Mouse (Mus musculus) ES-E14 (cell line): ENCODE data around the gene Stxbp3. TPM values are rescaled to one million over a fixed set of nuclear protein-coding genes. Genes with fewer than 3 reads are reported as not detected.

ENCODE experiments used
- DNase-seq: peaks from one replicate; pipeline ENCODE4 v3.0.0-alpha.2; 2013; ENCODE audit warnings: low read depth, low spot score
- H3K27ac ChIP-seq: 2 replicates; pipeline ENCODE4 v1.5.1; 2012; ENCODE audit warnings: low read depth, mild to moderate bottlenecking, low read length, moderate library complexity, mixed read lengths; ENCODE audit not compliant: poor library complexity, insufficient read depth, severe bottlenecking
- H3K36me3 ChIP-seq: 2 replicates; pipeline ENCODE4 v1.6.1; 2012; ENCODE audit warnings: mild to moderate bottlenecking, low read length, moderate library complexity, mixed read lengths; ENCODE audit not compliant: control insufficient read depth, poor library complexity, insufficient read depth, severe bottlenecking
- H3K4me1 ChIP-seq, 2 experiments: fragments of 150-350 bp in 1 of 2; sonication (generic) in 1 of 2; 2 replicates each; pipeline ENCODE4 v1.6.1; 2012; ENCODE audit warnings: low read length in 2 of 2, mild to moderate bottlenecking in 1 of 2, mixed read lengths in 1 of 2; ENCODE audit not compliant: control insufficient read depth in 2 of 2, insufficient read depth in 2 of 2, poor library complexity in 1 of 2
- H3K4me3 ChIP-seq, 2 experiments: fragments of 150-350 bp in 1 of 2; sonication (generic) in 1 of 2; 2 replicates each; pipeline ENCODE4 v1.5.1; 2012; ENCODE audit warnings: low read length in 2 of 2, low read depth in 1 of 2, mild to moderate bottlenecking in 1 of 2, mixed read lengths in 1 of 2; ENCODE audit not compliant: insufficient read depth in 1 of 2, poor library complexity in 1 of 2, severe bottlenecking in 1 of 2
- H3K9ac ChIP-seq: 2 replicates; pipeline ENCODE4 v1.6.1; 2012; ENCODE audit warnings: low read depth, mild to moderate bottlenecking, low read length, mixed read lengths; ENCODE audit not compliant: poor library complexity, insufficient read depth, severe bottlenecking
- H3K9me3 ChIP-seq: fragments of 150-350 bp; sonication (generic); 2 replicates; pipeline ENCODE4 v1.6.1; 2012; ENCODE audit warnings: low read depth, mild to moderate bottlenecking, low read length; ENCODE audit not compliant: control insufficient read depth, insufficient read depth
- CHD2 ChIP-seq: IDR thresholded peaks from 2 replicates; pipeline ENCODE4 v1.6.1; 2014; ENCODE audit warnings: mild to moderate bottlenecking, low read depth, low read length, inconsistent platforms
- HCFC1 ChIP-seq: IDR thresholded peaks from 2 replicates; pipeline ENCODE4 v1.6.1; 2012; ENCODE audit warnings: low read length, inconsistent platforms, borderline replicate concordance; ENCODE audit not compliant: insufficient read depth
- MAFK ChIP-seq: IDR thresholded peaks from 2 replicates; pipeline ENCODE4 v1.6.1; 2014; ENCODE audit warnings: mild to moderate bottlenecking, low read depth, low read length, inconsistent platforms; ENCODE audit not compliant: insufficient read depth
- ZC3H11A ChIP-seq: IDR thresholded peaks from 2 replicates; pipeline ENCODE4 v1.6.1; 2012; ENCODE audit warnings: low read depth, mild to moderate bottlenecking, inconsistent platforms, low read length, borderline replicate concordance
- ZNF384 ChIP-seq: IDR thresholded peaks from 2 replicates; pipeline ENCODE4 v1.6.1; 2012; ENCODE audit warnings: low read depth, low read length, inconsistent platforms
- in situ Hi-C, 2 experiments: fragments of 600-800 bp; cut with MboI; formaldehyde crosslinking; loops; one replicate each; pipeline ENCODE4 v1.15.1; 2025; ENCODE audit warnings: low sequenced_read_pairs in 2 of 2, inconsistent platforms in 1 of 2; ENCODE audit not compliant: unreplicated experiment in 2 of 2
- total RNA-seq: library from RNA; depleted of rRNA; stranded (reverse); fragments of 300-350 nt; gene quantifications from 2 replicates; pipeline ENCODE4 v1.2.3, GENCODE M21; 2012

Stxbp3 gene
- total RNA-seq, 1 experiment = 18.1 TPM

GRCm38 (mm10) chr3:108794780-108795179, 45.5 kb downstream of the Stxbp3 start:
- no peak overlapping the region for H3K4me3 ChIP-seq
- no peaks in the 10 kb centered on the region for H3K9me3 ChIP-seq
- peaks cover 0 to 3% of the 10 kb centered on the region in 2 experiments; a peak in 1 of 4 replicates for H3K4me1 ChIP-seq
- no peak for DNase-seq
- H3K9ac ChIP-seq = no peak overlapping the region
- H3K36me3 ChIP-seq = peaks cover 3% of the 10 kb centered on the region; the same call in 1 of the 2 replicates
- H3K27ac ChIP-seq = no peak overlapping the region
- no peak for TF ChIP-seq HCFC1
- TF ChIP-seq MAFK = no peak
- TF ChIP-seq ZNF384 = no peak
- no peak for TF ChIP-seq CHD2
- TF ChIP-seq ZC3H11A = no peak
- in situ Hi-C loops = no loop called here

DNA sequence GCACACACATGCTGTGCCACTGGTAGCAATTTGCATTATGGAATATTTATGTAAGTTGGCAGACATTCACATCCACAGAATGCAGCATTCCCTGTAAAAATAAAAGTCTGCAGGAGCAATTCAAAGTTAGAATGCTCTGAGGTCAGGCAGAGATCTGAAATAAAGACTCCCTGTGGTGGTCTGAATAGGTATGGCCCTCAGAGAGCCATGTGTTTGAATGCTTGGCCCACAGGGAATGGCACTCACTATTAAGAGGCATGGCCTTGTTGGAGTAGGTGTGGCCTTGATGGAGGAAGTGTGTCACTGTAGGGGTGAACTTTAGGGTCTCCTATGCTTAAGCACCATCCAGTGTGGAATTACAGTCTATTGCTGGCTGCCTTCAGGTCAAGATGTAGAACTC, 47.9 kb downstream of the Stxbp3 start:
- H3K9me3 ChIP-seq = no peaks in the 10 kb centered on the region
- H3K4me1 ChIP-seq = peaks cover 0 to 3% of the 10 kb centered on the region in 2 experiments; a peak in 1 of 4 replicates
- H3K27ac ChIP-seq = no peak overlapping the region
- no peak overlapping the region for H3K9ac ChIP-seq
- TF ChIP-seq CHD2 (no peak), ZNF384 (no peak), ZC3H11A (no peak), HCFC1 (no peak), MAFK (no peak)
- in situ Hi-C loops = no loop called here
- DNase-seq = peak; percentile 4
- no peak overlapping the region for H3K4me3 ChIP-seq
- no peaks in the 10 kb centered on the region for H3K36me3 ChIP-seq

GRCm38 (mm10) chr3:108791054-108791706, 49.1 kb downstream of the Stxbp3 start:
- Histone ChIP-seq H3K27ac (no peak overlapping the region), H3K36me3 (no peaks in the 10 kb centered on the region), H3K4me3 (no peak overlapping the region), H3K9me3 (no peaks in the 10 kb centered on the region), H3K4me1 (peaks cover 0 to 3% of the 10 kb centered on the region in 2 experiments; a peak in 1 of 4 replicates), H3K9ac (no peak overlapping the region)
- in situ Hi-C loops = no loop called here
- DNase-seq = no peak
- TF ChIP-seq CHD2 (no peak), MAFK (no peak), ZC3H11A (no peak), ZNF384 (no peak), HCFC1 (no peak)

- in situ Hi-C loops = no loop called here
These were observed 49.8 kb downstream of the Stxbp3 start for GRCm38 (mm10) chr3:108790499-108790898.

GRCm38 (mm10) chr3:108789299-108789698, 51.0 kb downstream of the Stxbp3 start:
- H3K4me3 ChIP-seq = no peak overlapping the region
- TF ChIP-seq CHD2 = no peak
- TF ChIP-seq ZNF384 = no peak
- no peak for TF ChIP-seq HCFC1
- TF ChIP-seq MAFK = no peak
- no peak for TF ChIP-seq ZC3H11A
- peaks cover 0 to 3% of the 10 kb centered on the region in 2 experiments; a peak in 1 of 4 replicates for H3K4me1 ChIP-seq
- H3K27ac ChIP-seq = no peak overlapping the region
- in situ Hi-C loops = no loop called here
- no peaks in the 10 kb centered on the region for H3K9me3 ChIP-seq
- H3K9ac ChIP-seq = no peak overlapping the region
- no peak for DNase-seq
- H3K36me3 ChIP-seq = no peaks in the 10 kb centered on the region

More at GRCm38 (mm10) chr3:108790499-108790898, 49.8 kb downstream of the Stxbp3 start:
- H3K36me3 ChIP-seq = no peaks in the 10 kb centered on the region
- DNase-seq = no peak
- H3K4me1 ChIP-seq = peaks cover 0 to 3% of the 10 kb centered on the region in 2 experiments; a peak in 1 of 4 replicates
- TF ChIP-seq ZNF384 (no peak), MAFK (no peak), CHD2 (no peak), ZC3H11A (no peak), HCFC1 (no peak)
- H3K27ac ChIP-seq = no peak overlapping the region
- no peak overlapping the region for H3K4me3 ChIP-seq
- H3K9me3 ChIP-seq = no peaks in the 10 kb centered on the region
- no peak overlapping the region for H3K9ac ChIP-seq
